Mouse (Mus musculus) embryonic fibroblast, embryonic 13.5 days (primary cell): ENCODE measurements around the gene Alkbh2. TPM values are rescaled to one million over a fixed set of nuclear protein-coding genes. Genes with fewer than 3 reads are reported as not detected.

Experiments used
- H3K27ac ChIP-seq: 2 replicates; pipeline ENCODE4 v1.5.1; 2012; ENCODE audit warnings: low read length, control low read depth, inconsistent platforms; ENCODE audit not compliant: insufficient read depth
- H3K4me1 ChIP-seq: 2 replicates; pipeline ENCODE4 v1.6.1; 2011; ENCODE audit warnings: low read length; ENCODE audit not compliant: control insufficient read depth, insufficient read depth
- H3K4me3 ChIP-seq: 2 replicates; pipeline ENCODE4 v1.5.1; 2011; ENCODE audit warnings: mild to moderate bottlenecking, control low read depth, low read length; ENCODE audit not compliant: insufficient read depth
- CTCF ChIP-seq: IDR thresholded peaks from 2 replicates; pipeline ENCODE4 v1.5.1; 2011; ENCODE audit warnings: mild to moderate bottlenecking, control low read depth, low read length, moderate library complexity, borderline replicate concordance; ENCODE audit not compliant: insufficient read depth
- POLR2A ChIP-seq: IDR thresholded peaks from 2 replicates; pipeline ENCODE4 v1.6.1; 2011; ENCODE audit warnings: low read depth, mild to moderate bottlenecking, control low read depth, low read length, moderate library complexity
- polyA plus RNA-seq: library from polyadenylated mRNA; stranded (reverse); fragments of >200 nt; gene quantifications from 2 replicates; pipeline ENCODE4 v1.2.4, GENCODE M21; 2011; ENCODE audit warnings: low read depth; ENCODE audit not compliant: missing spikeins, insufficient read length

Alkbh2 gene
- polyA plus RNA-seq, 1 experiment = 5.6 TPM

DNA sequence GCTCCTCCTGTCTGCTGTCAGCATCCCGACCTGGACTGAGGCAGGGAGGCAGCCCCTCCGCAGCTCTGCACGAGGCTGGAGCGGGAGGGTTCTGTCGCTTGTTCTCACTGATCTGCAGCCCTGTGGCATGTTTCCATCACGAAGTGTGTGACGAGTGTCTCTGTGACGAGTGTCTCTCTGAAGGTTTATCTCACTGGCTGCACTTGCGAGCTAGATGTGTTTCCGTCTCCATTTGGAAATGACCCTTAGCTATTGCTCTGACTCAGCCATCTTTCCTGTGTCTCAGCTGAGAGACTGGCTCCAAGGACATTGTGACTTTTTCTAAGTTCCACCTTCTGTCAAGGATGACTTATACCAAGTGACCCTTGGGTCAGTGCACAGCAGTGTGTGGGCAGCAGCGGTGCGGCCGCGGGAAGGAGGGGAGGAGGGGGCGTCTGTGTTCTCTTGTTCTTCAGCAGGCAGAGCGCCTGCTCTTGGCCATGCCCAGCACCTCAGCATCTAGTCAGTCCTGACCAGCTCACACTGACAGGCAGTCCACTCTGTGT is 21.6 kb downstream of the Alkbh2 start:
- H3K27ac ChIP-seq = no peak overlapping the region
- no peak for TF ChIP-seq POLR2A
- TF ChIP-seq CTCF = no peak
- peaks cover under 1% of the 10 kb centered on the region; the same call in 1 of the 2 replicates for H3K4me1 ChIP-seq
- no peak overlapping the region for H3K4me3 ChIP-seq

DNA sequence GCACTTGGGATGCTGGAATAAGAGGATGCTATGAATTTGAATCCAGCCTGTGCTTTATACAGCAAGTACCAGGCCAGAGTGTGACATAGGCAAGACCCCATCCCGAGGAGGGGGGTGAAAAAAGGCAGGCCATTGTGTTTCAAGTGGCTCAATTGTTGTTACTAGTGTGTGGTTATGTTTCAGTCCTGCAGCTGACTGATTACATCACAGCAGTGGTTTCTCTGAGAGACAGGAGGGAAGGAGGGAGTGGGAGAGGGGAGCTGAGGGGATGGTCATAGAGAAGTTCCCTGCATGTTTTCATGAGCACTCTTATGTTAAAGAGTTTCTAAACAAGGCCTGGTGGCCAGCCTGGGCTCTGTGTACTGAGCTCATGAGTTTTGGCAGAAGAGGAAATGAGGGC is 25.2 kb downstream of the Alkbh2 start:
- no peak overlapping the region for H3K4me3 ChIP-seq
- TF ChIP-seq CTCF (no peak), POLR2A (no peak)

DNA sequence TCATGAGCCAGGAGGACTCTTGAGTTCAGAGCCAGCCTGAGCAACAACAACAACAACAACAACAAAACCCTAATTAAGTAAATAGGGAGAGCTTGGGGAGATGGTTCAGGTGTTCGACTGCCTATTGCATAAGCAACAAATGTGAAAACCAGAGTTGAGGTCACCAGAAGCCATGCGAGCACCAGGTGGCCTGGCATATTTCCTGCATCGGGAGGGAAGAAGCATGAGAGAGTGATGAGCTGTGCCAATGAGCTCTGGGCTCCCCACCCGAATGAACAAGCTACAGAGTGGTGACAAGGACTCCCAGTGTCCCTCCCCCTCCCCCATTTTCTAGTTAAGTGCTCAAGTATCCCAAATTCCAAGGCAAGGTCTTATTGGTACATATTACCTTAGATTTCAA is 26.1 kb downstream of the Alkbh2 start:
- no peak overlapping the region for H3K4me3 ChIP-seq
- H3K4me1 ChIP-seq = peaks cover 8% of the 10 kb centered on the region
- TF ChIP-seq CTCF (no peak), POLR2A (no peak)
- H3K27ac ChIP-seq = no peak overlapping the region

More for the DNA sequence above, 25.2 kb downstream of the Alkbh2 start:
- H3K4me1 ChIP-seq = peaks cover 8% of the 10 kb centered on the region
- H3K27ac ChIP-seq = no peak overlapping the region

DNA sequence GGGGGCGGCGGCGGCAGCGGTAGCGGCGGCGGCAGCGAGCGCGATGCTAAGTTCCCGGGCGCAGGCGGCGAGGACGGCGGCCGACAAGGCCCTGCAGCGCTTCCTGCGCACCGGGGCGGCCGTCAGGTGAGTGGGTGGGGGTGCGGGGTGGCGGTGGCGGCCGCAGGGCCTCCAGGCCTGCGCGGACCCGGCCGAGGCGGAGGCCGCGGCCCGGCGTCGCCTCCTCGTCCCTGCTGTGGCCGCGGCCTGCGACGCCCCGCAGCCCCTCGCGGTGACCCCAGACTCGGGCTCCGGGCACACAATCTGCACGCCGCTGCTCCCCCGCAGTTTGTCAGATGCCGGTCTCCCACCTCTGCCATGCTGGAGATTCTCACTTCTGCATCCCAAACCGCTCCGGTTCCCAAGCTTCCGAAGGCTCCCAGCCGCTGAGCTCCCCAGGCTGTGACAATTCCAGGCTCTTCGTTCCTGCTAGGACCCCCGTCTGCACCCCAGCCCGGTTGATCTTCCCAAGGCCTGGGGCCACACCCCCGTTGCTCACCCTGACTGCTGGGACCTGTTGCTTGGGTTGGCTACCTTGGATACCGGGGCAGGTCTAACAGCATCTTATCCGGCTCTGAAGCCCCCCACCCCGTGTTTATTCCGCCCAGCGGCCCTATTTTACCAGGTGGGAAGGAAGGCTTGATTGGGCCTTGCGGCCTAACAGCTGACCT is 27.5 kb downstream of the Alkbh2 start:
- Histone ChIP-seq H3K27ac (no peak overlapping the region), H3K4me3 (peak overlapping the region; percentile 95), H3K4me1 (peaks cover 8% of the 10 kb centered on the region)
- TF ChIP-seq CTCF (no peak), POLR2A (no peak)

DNA sequence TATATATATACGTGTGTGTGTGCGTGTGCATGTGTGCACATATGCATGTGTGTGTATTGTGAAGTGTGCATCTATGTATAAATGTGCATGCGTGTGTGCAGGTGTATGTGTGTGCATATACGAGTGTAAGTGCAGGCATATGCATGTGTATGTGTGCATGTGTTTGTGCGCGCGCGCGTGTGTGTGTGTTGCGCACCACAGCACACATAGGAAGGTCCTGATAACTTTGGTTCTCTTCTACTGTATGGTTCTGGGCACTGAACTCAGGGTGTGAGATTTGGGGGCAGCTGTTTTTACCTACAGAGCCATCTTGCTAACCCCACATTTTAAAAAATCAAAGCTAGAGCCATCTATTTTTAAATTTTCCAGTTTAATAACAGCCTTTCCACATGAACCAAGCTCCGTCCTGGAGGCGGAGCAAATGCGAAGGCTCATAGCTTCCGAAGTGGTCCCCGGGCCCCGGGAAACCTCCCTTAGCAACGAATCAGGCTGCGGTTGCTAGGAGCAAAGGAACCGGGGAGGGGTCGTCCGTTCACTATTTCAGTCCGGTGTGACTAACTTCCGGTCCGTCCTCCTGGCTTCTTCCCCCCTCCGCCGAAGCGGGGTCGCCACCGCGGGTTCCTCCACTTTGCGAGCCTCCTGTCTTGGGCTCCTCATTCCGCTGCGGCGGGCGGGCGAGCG is 28.2 kb downstream of the Alkbh2 start:
- peaks cover 8% of the 10 kb centered on the region for H3K4me1 ChIP-seq
- TF ChIP-seq CTCF (no peak), POLR2A (no peak; the same call in 1 of the 2 replicates)
- peak overlapping the region; percentile 95 for H3K4me3 ChIP-seq
- no peak overlapping the region for H3K27ac ChIP-seq

DNA sequence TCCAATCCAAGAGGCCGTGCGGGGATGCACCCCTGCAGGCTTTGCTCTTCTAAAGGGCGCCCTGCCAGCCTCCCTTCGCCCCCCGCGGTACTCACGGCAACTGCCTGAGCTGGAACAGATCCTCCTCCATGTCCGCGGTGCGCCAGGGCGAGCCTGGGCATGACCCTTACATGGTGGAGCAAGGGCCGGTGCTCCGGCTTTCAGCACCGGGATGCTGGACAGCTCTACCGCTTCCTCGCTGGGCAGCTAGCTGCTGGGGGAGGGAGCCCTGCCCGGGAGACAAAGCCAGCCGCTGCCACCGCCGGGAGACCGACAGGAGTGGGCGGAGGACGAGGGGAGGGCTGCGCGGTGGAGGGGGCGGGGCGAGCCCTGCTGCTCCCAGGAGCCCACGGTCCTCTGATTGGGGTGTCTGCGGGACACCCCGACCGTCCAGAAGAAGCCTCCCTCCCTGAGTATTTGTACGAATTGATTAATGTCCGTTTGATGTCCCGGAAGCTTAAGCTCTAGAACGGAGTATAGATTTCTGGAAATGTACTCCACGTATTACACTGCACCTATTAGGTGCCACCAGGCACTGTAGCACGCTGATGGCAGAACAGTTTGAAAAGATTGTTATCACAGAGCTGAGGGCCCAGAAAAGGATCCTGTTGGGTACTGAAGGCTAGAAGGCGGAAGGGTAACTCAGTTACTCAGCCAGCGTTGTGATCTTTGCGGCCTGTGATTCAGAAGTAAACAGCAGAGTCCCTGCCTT is 36.8 kb downstream of the Alkbh2 start, which contains the start of gene Svop:
Svop (minus strand) TSS at position 514 of the 751 bp plus-strand sequence.
- TF ChIP-seq CTCF = no peak
- TF ChIP-seq POLR2A = no peak
- H3K4me3 ChIP-seq = peak within 1 kb of the TSS; percentile 33; the same call in 1 of the 2 replicates
- no peaks in the 10 kb centered on the region; the same call in 1 of the 2 replicates for H3K4me1 ChIP-seq
- 0 out of 2 replicates have a peak within 1 kb of the TSS, but pooled peaks have one; percentile 30 for H3K27ac ChIP-seq

GRCm38 (mm10) chr5:114090421-114091013 is 37.5 kb downstream of the Alkbh2 start:
- TF ChIP-seq CTCF (no peak), POLR2A (no peak)
- H3K27ac ChIP-seq = 0 out of 2 replicates have a peak overlapping the region, but pooled peaks have one; percentile 30
- peak overlapping the region; percentile 33; the same call in 1 of the 2 replicates for H3K4me3 ChIP-seq
- H3K4me1 ChIP-seq = no peaks in the 10 kb centered on the region; the same call in 1 of the 2 replicates

DNA sequence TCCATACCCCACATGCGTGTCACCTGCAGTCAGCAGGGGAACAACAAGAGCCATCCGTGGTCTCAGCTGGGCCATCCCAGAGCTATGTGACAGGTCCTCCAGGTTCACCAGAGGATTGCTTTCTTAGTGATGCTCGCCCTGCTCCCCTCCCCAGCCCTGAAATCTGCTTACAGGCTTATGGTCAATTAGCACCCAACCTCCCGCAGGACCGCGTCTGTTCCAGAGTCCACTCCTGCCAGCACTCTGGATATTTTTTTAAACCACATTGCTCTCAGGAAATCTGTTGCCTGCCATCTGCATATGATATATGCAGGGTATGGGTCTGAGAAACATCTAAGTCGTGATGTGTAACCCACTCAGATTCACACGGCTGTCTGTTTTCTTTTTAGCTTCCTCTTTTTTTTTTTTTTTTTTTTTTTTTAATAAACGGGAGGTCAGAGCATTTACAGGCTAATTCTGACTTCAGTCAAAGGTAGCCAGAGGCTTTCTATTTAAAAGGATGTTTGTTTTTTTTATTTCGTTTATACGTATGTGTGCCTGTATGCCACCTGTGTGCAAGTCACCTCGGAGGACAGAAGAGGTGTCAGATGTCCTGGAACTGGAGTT is 40.0 kb downstream of the Alkbh2 start:
- no peak for TF ChIP-seq POLR2A
- no peak for TF ChIP-seq CTCF
- Histone ChIP-seq H3K27ac (no peak overlapping the region), H3K4me1 (no peaks in the 10 kb centered on the region; the same call in 1 of the 2 replicates), H3K4me3 (no peak overlapping the region)
